Mouse (Mus musculus): ENCODE measurements around the gene Tmsb15l. TPM values are rescaled to one million over a fixed set of nuclear protein-coding genes. Genes with fewer than 3 reads are reported as not detected.

Gene Tmsb15l
- 7.4 and 7.6 TPM in 2 replicates for polyA plus RNA-seq (2014; fragmentation: Nextera tagmentation; extraction: Ambion mirVana)

DNA sequence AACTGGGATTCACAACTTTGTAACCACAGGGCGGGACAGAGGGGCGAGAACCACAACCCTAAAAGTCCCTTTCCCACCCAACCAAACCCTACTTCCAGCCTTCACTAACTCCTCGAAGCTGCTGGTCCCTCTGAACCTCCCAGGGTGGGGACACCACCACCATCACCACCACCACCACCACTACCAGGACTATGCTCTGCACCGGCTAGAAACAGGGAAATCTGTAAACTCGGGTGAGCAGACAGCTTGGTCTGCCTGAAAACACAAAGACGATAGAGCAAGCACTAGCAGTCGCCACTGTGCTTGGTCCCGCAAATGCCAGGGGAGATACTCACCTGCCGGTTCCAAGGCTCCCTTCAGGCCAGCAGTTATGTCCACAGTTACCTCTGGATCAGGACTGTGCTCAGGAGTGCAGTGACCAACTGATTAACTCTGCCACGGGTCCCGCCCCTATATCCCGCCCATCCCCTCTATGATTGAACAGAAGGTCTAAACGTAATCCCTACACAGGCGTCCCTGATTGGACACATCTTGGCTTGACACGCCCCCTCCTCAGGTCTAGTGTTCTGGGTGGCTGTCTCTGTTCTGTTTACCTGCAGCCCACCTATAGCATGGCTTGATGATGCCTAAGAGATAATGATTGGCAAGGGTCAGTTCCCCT is at the start of gene Tmsb15l, which contains the start of gene Tmsb15b1:
Tmsb15l (minus strand) TSS at position 446 of the 661 bp plus-strand sequence.
Tmsb15b1 (minus strand) TSS at position 451 of the 661 bp plus-strand sequence.
- Histone ChIP-seq H3K27ac (ENCODE audit: low read depth, low read length) (no peak within 1 kb of the TSS), H3K4me1 (ENCODE audit: control insufficient read depth, insufficient read depth, low read length) (no peaks in the 10 kb centered on the region), H3K4me2 (ENCODE audit: low read depth) (peak within 1 kb of the TSS; percentile 41)

DNA sequence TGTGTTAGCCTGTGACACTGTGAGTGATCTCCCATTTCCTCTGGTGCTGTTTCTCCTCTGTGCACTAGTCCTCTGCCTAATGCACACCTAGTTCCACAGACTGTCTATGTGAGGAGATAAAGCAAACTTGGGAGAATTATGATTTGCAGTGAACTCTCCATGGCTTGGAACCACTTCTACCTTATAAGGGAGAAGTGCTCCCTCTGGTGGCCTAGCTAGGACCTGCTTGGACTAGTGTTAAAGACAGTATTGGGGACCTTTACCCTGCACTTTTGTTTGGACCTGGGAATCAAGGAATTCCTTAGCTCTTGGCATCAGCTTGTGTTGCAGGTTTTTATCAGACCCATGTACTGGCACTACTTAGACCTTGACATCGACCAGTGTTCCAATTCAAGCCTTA is 42.6 kb upstream of the Tmsb15l start:
- H3K9ac ChIP-seq (ENCODE audit: low read length), result no peak overlapping the region
- no peak overlapping the region for H3K4me2 ChIP-seq (ENCODE audit: low read depth)
- no peaks in the 10 kb centered on the region for H3K27me3 ChIP-seq (ENCODE audit: control insufficient read depth, insufficient read depth, low read length)
- no peaks in the 10 kb centered on the region for H3K36me3 ChIP-seq (ENCODE audit: control insufficient read depth, insufficient read depth, low read length)
- no peaks in the 10 kb centered on the region for H3K9me3 ChIP-seq (ENCODE audit: control insufficient read depth, low read length)
- no peak overlapping the region for H3K27ac ChIP-seq (ENCODE audit: low read depth, low read length)
- H3K4me1 ChIP-seq (ENCODE audit: control insufficient read depth, insufficient read depth, low read length), result no peaks in the 10 kb centered on the region
- 33% methylated on average over 1 of the region's 1 CpGs for WGBS
- ATAC-seq (ENCODE audit: insufficient read depth, low FRiP score, low TSS enrichment) (no peak), DNase-seq (ENCODE audit: low spot score) (peak; percentile 60)
- no peak overlapping the region for H3K4me3 ChIP-seq (ENCODE audit: low read depth, low read length)

More for the DNA sequence above, at the start of gene Tmsb15l, which contains the start of gene Tmsb15b1:
- H3K9ac ChIP-seq (ENCODE audit: low read length), result 0 out of 2 replicates have a peak within 1 kb of the TSS, but pooled peaks have one; percentile 18
- no peaks in the 10 kb centered on the region for H3K36me3 ChIP-seq (ENCODE audit: control insufficient read depth, insufficient read depth, low read length)
- peak; percentile 68 for DNase-seq (ENCODE audit: low spot score)
- H3K4me3 ChIP-seq (ENCODE audit: low read depth, low read length), result peak within 1 kb of the TSS; percentile 34
- H3K9me3 ChIP-seq (ENCODE audit: control insufficient read depth, low read length), result no peaks in the 10 kb centered on the region
- peak; percentile 100 for ATAC-seq (ENCODE audit: insufficient read depth, low FRiP score, low TSS enrichment)
- WGBS, result 30% methylated on average over 15 of the region's 15 CpGs
- H3K27me3 ChIP-seq (ENCODE audit: control insufficient read depth, insufficient read depth, low read length), result no peaks in the 10 kb centered on the region

DNA sequence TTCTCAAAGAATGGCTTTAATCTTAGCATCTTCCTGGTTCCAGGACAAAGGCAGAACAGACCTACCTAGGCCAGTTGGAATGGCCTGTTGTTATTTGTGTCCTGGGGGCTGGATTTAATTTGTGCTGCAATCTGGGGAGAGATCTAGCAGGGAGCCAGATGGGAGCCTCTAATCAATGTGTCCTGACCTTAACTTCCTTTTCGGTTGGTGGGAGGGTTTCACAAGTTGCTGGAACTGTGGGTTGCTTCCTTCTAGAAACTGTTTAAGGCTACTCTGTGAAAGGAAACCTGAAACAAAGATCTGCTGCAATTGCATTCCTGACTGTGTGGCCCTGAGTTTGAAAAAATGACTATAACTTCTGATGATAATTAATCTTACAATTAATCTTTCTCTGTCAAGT is 41.0 kb upstream of the Tmsb15l start:
- DNase-seq (ENCODE audit: low spot score) (no peak), ATAC-seq (ENCODE audit: insufficient read depth, low FRiP score, low TSS enrichment) (no peak)
- Histone ChIP-seq H3K27ac (ENCODE audit: low read depth, low read length) (no peak overlapping the region), H3K36me3 (ENCODE audit: control insufficient read depth, insufficient read depth, low read length) (no peaks in the 10 kb centered on the region), H3K4me2 (ENCODE audit: low read depth) (no peak overlapping the region), H3K4me1 (ENCODE audit: control insufficient read depth, insufficient read depth, low read length) (no peaks in the 10 kb centered on the region), H3K9me3 (ENCODE audit: control insufficient read depth, low read length) (no peaks in the 10 kb centered on the region), H3K4me3 (ENCODE audit: low read depth, low read length) (no peak overlapping the region), H3K27me3 (ENCODE audit: control insufficient read depth, insufficient read depth, low read length) (no peaks in the 10 kb centered on the region), H3K9ac (ENCODE audit: low read length) (no peak overlapping the region)
- WGBS, result 83% methylated on average over 1 of the region's 1 CpGs

DNA sequence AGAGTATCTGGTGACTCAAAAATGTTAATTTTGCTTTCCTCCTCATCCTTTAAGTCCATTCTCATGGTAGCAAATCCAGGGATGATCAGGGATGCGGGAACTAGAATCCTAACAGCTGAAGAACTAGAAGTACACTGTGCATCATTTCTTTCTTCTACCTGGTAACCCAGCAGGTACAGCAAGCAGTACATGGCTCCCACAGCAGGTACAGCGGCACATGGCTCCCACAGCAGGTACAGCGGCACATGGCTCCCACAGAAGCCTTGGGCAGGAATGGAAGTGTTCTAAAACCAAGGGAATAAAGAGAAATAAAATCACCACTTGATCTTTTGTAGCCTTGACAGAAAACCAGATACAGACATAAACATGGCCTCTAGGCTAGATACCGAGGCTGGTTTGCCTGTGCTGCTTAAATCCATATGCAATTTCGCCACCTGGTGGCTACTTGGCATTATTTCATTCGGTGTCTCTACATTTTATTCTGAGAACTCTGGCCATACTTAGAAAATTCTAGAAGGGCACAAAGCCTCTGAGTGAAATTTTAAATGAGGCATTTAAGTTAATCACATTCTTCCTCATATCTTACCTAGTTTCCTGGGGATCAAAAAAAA is 38.5 kb upstream of the Tmsb15l start:
- Histone ChIP-seq H3K27me3 (ENCODE audit: control insufficient read depth, insufficient read depth, low read length) (no peaks in the 10 kb centered on the region), H3K4me1 (ENCODE audit: control insufficient read depth, insufficient read depth, low read length) (no peaks in the 10 kb centered on the region), H3K4me2 (ENCODE audit: low read depth) (no peak overlapping the region), H3K9ac (ENCODE audit: low read length) (no peak overlapping the region), H3K36me3 (ENCODE audit: control insufficient read depth, insufficient read depth, low read length) (no peaks in the 10 kb centered on the region), H3K27ac (ENCODE audit: low read depth, low read length) (no peak overlapping the region), H3K4me3 (ENCODE audit: low read depth, low read length) (no peak overlapping the region), H3K9me3 (ENCODE audit: control insufficient read depth, low read length) (no peaks in the 10 kb centered on the region)
- ATAC-seq (ENCODE audit: insufficient read depth, low FRiP score, low TSS enrichment), result no peak
- peak; percentile 38 for DNase-seq (ENCODE audit: low spot score)
- 57% methylated on average over 6 of the region's 6 CpGs for WGBS

DNA sequence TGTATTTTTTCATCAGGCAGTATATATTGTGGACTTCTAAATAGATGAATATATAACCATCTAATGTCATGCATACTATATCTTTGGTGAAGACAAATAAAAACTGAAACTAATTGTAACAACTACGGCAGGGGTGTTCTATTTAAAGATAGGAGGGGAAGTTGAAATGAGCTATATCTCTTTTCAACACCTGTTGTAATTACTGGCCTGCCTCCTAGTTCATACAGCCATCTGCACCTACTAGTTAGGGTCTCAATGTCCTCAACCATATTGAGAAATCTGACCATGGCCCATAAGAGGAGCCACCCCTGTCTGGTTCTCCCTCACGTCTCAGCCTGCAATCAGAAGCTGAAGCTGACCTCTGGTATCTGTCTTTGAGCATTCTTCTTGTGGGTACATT is 19.6 kb upstream of the Tmsb15l start:
- Histone ChIP-seq H3K27me3 (ENCODE audit: control insufficient read depth, insufficient read depth, low read length) (0 out of 2 replicates have a peak, but pooled peaks cover 2% of the 10 kb centered on the region), H3K4me2 (ENCODE audit: low read depth) (no peak overlapping the region), H3K4me1 (ENCODE audit: control insufficient read depth, insufficient read depth, low read length) (no peaks in the 10 kb centered on the region), H3K9ac (ENCODE audit: low read length) (no peak overlapping the region), H3K27ac (ENCODE audit: low read depth, low read length) (no peak overlapping the region), H3K4me3 (ENCODE audit: low read depth, low read length) (no peak overlapping the region), H3K36me3 (ENCODE audit: control insufficient read depth, insufficient read depth, low read length) (no peaks in the 10 kb centered on the region), H3K9me3 (ENCODE audit: control insufficient read depth, low read length) (no peaks in the 10 kb centered on the region)
- 93% methylated on average over 2 of the region's 2 CpGs for WGBS
- ATAC-seq (ENCODE audit: insufficient read depth, low FRiP score, low TSS enrichment), result no peak
- DNase-seq (ENCODE audit: low spot score), result no peak

DNA sequence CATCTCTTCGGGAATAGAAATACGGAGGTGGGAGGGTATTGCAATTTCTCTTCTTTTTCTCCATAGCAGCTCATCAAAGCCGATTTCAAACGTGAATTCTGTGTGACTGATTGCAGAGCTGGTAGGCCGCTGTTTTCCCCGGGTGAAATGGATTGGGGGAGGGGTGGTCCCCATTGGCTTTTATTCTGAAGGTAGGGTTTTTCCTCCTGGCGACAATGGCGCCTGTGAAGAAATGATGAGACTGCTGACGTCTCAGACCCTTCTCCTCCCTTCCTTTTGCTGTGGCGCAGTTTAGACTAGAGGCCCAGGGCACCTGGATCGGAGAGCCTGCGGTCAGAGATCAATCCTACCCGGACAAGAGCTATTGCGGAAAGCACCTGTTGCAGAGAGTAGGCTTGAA is 17.0 kb upstream of the Tmsb15l start:
- 33% methylated on average over 14 of the region's 14 CpGs for WGBS
- DNase-seq (ENCODE audit: low spot score) (peak; percentile 27), ATAC-seq (ENCODE audit: insufficient read depth, low FRiP score, low TSS enrichment) (no peak)
- Histone ChIP-seq H3K9me3 (ENCODE audit: control insufficient read depth, low read length) (no peaks in the 10 kb centered on the region), H3K9ac (ENCODE audit: low read length) (peak overlapping the region; percentile 46), H3K4me3 (ENCODE audit: low read depth, low read length) (peak overlapping the region; percentile 32), H3K4me2 (ENCODE audit: low read depth) (peak overlapping the region; percentile 47), H3K36me3 (ENCODE audit: control insufficient read depth, insufficient read depth, low read length) (no peaks in the 10 kb centered on the region), H3K27me3 (ENCODE audit: control insufficient read depth, insufficient read depth, low read length) (0 out of 2 replicates have a peak, but pooled peaks cover 2% of the 10 kb centered on the region), H3K4me1 (ENCODE audit: control insufficient read depth, insufficient read depth, low read length) (no peaks in the 10 kb centered on the region), H3K27ac (ENCODE audit: low read depth, low read length) (no peak overlapping the region)

DNA sequence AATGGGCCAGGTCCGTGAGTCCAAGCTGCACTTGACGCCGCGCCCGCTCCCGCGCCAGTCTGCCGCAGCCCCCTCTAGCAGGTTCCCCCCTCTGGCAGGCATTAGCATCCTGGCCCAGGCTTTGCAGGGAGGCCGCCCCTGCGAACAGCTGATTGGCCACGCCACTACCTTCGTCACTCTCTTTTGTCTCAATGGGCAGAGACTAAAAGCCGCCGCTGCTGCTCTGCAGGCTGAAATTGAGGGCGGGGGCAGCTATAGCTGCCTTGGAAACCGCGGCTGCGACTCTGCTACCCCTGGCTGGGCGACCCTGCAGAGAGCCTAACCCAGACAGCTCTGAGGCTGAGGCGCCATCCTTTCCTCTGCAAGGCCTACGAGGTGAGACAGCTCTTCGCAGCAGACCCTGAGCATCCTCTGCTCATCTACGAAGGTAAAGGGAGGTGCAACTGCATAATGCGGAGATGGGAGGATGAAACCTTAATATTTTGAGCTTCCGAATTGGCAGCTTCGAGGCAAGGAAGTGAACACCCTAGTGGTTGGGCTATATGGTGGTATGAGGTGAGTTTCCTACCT is 16.4 kb upstream of the Tmsb15l start, which contains the start of gene Zcchc18:
Zcchc18 (plus strand) TSS at position 178 of the 570 bp plus-strand sequence.
- 20% methylated on average over 26 of the region's 26 CpGs for WGBS
- 0 out of 2 replicates have a peak, but pooled peaks cover 2% of the 10 kb centered on the region for H3K27me3 ChIP-seq (ENCODE audit: control insufficient read depth, insufficient read depth, low read length)
- peak; percentile 85 for DNase-seq (ENCODE audit: low spot score)
- peak; percentile 100 for ATAC-seq (ENCODE audit: insufficient read depth, low FRiP score, low TSS enrichment)
- peak within 1 kb of the TSS; percentile 46 for H3K9ac ChIP-seq (ENCODE audit: low read length)
- 0 out of 2 replicates have a peak within 1 kb of the TSS, but pooled peaks have one; percentile 27 for H3K27ac ChIP-seq (ENCODE audit: low read depth, low read length)
- H3K36me3 ChIP-seq (ENCODE audit: control insufficient read depth, insufficient read depth, low read length), result no peaks in the 10 kb centered on the region
- H3K4me3 ChIP-seq (ENCODE audit: low read depth, low read length), result peak within 1 kb of the TSS; percentile 32
- H3K9me3 ChIP-seq (ENCODE audit: control insufficient read depth, low read length), result no peaks in the 10 kb centered on the region
- peak within 1 kb of the TSS; percentile 47 for H3K4me2 ChIP-seq (ENCODE audit: low read depth)
- no peaks in the 10 kb centered on the region for H3K4me1 ChIP-seq (ENCODE audit: control insufficient read depth, insufficient read depth, low read length)

DNA sequence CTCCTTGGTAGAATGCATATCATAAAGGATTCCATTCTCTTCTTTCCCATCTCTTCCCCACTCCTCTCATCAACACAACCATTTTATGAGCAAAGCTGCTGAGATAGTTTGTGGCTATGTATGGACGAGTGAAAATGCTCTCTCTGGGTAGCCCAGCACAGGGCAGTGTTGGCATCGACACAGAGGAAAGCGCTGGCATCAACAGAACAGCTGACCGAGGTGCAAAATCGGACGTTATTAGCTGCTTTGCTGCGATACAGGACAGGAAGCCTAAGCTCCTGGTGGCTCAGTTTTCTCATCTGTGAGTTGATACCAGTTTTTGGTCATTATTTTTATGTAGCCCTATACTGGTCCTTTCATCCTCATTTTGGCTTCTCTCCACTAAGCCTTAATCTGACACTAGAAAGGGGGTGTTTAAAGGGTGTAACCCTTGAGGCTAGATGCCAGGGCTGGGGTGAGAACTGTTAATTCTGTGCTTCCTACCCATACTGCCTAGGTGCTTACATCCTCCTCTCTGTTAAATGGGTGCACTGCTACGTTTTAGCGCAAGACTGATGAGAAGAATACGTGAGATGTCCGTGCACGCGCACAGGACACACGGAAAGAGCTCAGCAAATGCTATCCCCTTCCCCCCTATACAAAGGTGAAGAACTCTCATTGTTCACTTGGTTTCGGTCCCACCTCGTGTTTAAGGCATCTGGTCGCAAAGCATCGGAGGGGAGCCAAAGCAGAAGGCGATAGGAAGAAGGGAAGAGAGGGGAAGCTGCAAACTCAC is 15.7 kb upstream of the Tmsb15l start:
- H3K27me3 ChIP-seq (ENCODE audit: control insufficient read depth, insufficient read depth, low read length), result 0 out of 2 replicates have a peak, but pooled peaks cover 2% of the 10 kb centered on the region
- H3K4me3 ChIP-seq (ENCODE audit: low read depth, low read length), result peak overlapping the region; percentile 32
- no peak for DNase-seq (ENCODE audit: low spot score)
- peak overlapping the region; percentile 44 for H3K9ac ChIP-seq (ENCODE audit: low read length)
- WGBS, result 21% methylated on average over 19 of the region's 19 CpGs
- no peaks in the 10 kb centered on the region for H3K9me3 ChIP-seq (ENCODE audit: control insufficient read depth, low read length)
- H3K27ac ChIP-seq (ENCODE audit: low read depth, low read length), result 0 out of 2 replicates have a peak overlapping the region, but pooled peaks have one; percentile 27
- H3K36me3 ChIP-seq (ENCODE audit: control insufficient read depth, insufficient read depth, low read length), result no peaks in the 10 kb centered on the region
- H3K4me2 ChIP-seq (ENCODE audit: low read depth), result peak overlapping the region; percentile 47
- no peaks in the 10 kb centered on the region for H3K4me1 ChIP-seq (ENCODE audit: control insufficient read depth, insufficient read depth, low read length)
- ATAC-seq (ENCODE audit: insufficient read depth, low FRiP score, low TSS enrichment), result peak; percentile 56
